16 mouse cellular contexts compared by ENCODE assay signal in genomic region chr13:21943644-21944043, GRCm38 (mm10). TPM values are rescaled to one million over a fixed set of nuclear protein-coding genes. Genes with fewer than 3 reads are reported as not detected.
"Had no signal": no experiment of that assay in that cellular context is flagged by ENCODE, and none has a peak within 500 bp of the region (broad histone marks: within the 10 kb centered on the region; RNA-seq: fewer than 3 reads in every experiment).

No protein-coding gene starts in this region.

- H3K36me3 ChIP-seq: limb, embryonic 15.5 days; liver, embryonic 12.5 days; neural tube, embryonic 15.5 days had no signal

- H3K27ac ChIP-seq: left cerebral cortex, adult 2 months; limb, embryonic 15.5 days; liver, embryonic 12.5 days; midbrain, embryonic 13.5 days; neural tube, embryonic 15.5 days had no signal

- ATAC-seq: liver, embryonic 12.5 days; lung, postnatal 0 days; midbrain, embryonic 13.5 days had no signal

- H3K9ac ChIP-seq: limb, embryonic 15.5 days; liver, embryonic 12.5 days; midbrain, embryonic 13.5 days; neural tube, embryonic 15.5 days had no signal

- DNase-seq: kidney, adult 8-10 months; kidney, postnatal 25 days; lung, adult 2 months; lung, postnatal 36 days; right cerebral cortex, adult 18-20 months; spleen, adult 18-20 months; thymus, postnatal 4 days had no signal

- H3K27me3 ChIP-seq: limb, embryonic 15.5 days; liver, embryonic 12.5 days; neural tube, embryonic 15.5 days had no signal

- H3K9me3 ChIP-seq: limb, embryonic 15.5 days; liver, embryonic 12.5 days; midbrain, embryonic 13.5 days; neural tube, embryonic 15.5 days had no signal

- H3K4me2 ChIP-seq: limb, embryonic 15.5 days; midbrain, embryonic 13.5 days had no signal

RNA-seq across cellular contexts. Expression of gene Pom121l2, which starts 37.4 kb away (rescaled TPM):
- total RNA-seq: layer of hippocampus, postnatal 25 days; left cerebral cortex, adult 2 months had no signal
- polyA plus RNA-seq: liver, embryonic 12.5 days; lung, adult 2 months; lung, postnatal 0 days; midbrain, embryonic 13.5 days; midbrain, postnatal 0 days; neural tube, embryonic 15.5 days; stomach, embryonic 14.5 days had no signal
